Mouse (Mus musculus) spleen, embryonic (tissue): Measurements from ENCODE around the gene Spata1.
"Not testable (repeated sequence)": the region's sequence is repeated elsewhere in the genome, so short reads cannot be mapped to it uniquely, and the experiment has no call there.

ENCODE experiments used
- CTCF ChIA-PET: fragments of 350-600 bp; sonication (Branson Sonifier 250); formaldehyde crosslinking; loops from one replicate; lab custom pipeline; 2022; lab: Charles Lee

The Spata1 gene

GRCm38 (mm10) chr3:146451375-146451774 lies 48.2 kb downstream of the Spata1 start:
- CTCF ChIA-PET, result interaction anchor here (0.6 kb wide), 1 partner anchor 270 kb away, joined by 4 read pairs; no protein-coding TSS in a partner anchor

- CTCF ChIA-PET, result no interaction called here
Observed at GRCm38 (mm10) chr3:146450371-146450841, 49.1 kb downstream of the Spata1 start.

- CTCF ChIA-PET, result no interaction called here
Observed at GRCm38 (mm10) chr3:146449745-146450250, 49.8 kb downstream of the Spata1 start, which contains the start of gene Ctbs. TSS of gene Ctbs (plus strand) at chr3:146449795.

GRCm38 (mm10) chr3:146448969-146449368 lies 50.6 kb downstream of the Spata1 start:
- CTCF ChIA-PET, result interaction anchor here (0.5 kb wide), 1 partner anchor 112 kb away, joined by 3 read pairs; no protein-coding TSS in a partner anchor

GRCm38 (mm10) chr3:146448372-146448771 lies 51.2 kb downstream of the Spata1 start:
- CTCF ChIA-PET, result interaction anchor here (0.5 kb wide), 1 partner anchor 113 kb away, joined by 3 read pairs; no protein-coding TSS in a partner anchor

- CTCF ChIA-PET, result no interaction called here
Observed at GRCm38 (mm10) chr3:146447598-146447997, 52.0 kb downstream of the Spata1 start.

- CTCF ChIA-PET, result no interaction called here
Observed at GRCm38 (mm10) chr3:146447156-146447555, 52.4 kb downstream of the Spata1 start.

- CTCF ChIA-PET, result no interaction called here
Observed at GRCm38 (mm10) chr3:146444880-146445279, 54.7 kb downstream of the Spata1 start.

GRCm38 (mm10) chr3:146443380-146443779 lies 56.2 kb downstream of the Spata1 start:
- CTCF ChIA-PET, result no interaction called here

GRCm38 (mm10) chr3:146442936-146443335 lies 56.6 kb downstream of the Spata1 start:
- CTCF ChIA-PET, result no interaction called here

- CTCF ChIA-PET, result no interaction called here
Observed at GRCm38 (mm10) chr3:146442484-146442883, 57.1 kb downstream of the Spata1 start.

GRCm38 (mm10) chr3:146440422-146440821 lies 59.1 kb downstream of the Spata1 start:
- CTCF ChIA-PET, result no interaction called here

- CTCF ChIA-PET, result no interaction called here
Observed at GRCm38 (mm10) chr3:146440011-146440410, 59.5 kb downstream of the Spata1 start.

- CTCF ChIA-PET, result no interaction called here
Observed at GRCm38 (mm10) chr3:146436114-146436513, 63.4 kb downstream of the Spata1 start.

- CTCF ChIA-PET, result no interaction called here
Observed at GRCm38 (mm10) chr3:146435533-146435932, 64.0 kb downstream of the Spata1 start.

- CTCF ChIA-PET, result no interaction called here
Observed at GRCm38 (mm10) chr3:146434686-146435085, 64.9 kb downstream of the Spata1 start.

GRCm38 (mm10) chr3:146433681-146434350 lies 65.7 kb downstream of the Spata1 start:
- CTCF ChIA-PET, result no interaction called here

- CTCF ChIA-PET, result not testable (repeated sequence)
Observed at GRCm38 (mm10) chr3:146433063-146433462, 66.5 kb downstream of the Spata1 start.

GRCm38 (mm10) chr3:146426489-146426888 lies 73.1 kb downstream of the Spata1 start:
- CTCF ChIA-PET, result no interaction called here

GRCm38 (mm10) chr3:146425902-146426301 lies 73.7 kb downstream of the Spata1 start:
- CTCF ChIA-PET, result interaction anchor here (0.7 kb wide), 1 partner anchor 241 kb away, joined by 5 read pairs; no protein-coding TSS in a partner anchor

GRCm38 (mm10) chr3:146424306-146424900 lies 75.2 kb downstream of the Spata1 start:
- CTCF ChIA-PET, result no interaction called here

- CTCF ChIA-PET, result no interaction called here
Observed at GRCm38 (mm10) chr3:146423710-146424109, 75.8 kb downstream of the Spata1 start.

- CTCF ChIA-PET, result no interaction called here
Observed at GRCm38 (mm10) chr3:146421787-146422186, 77.8 kb downstream of the Spata1 start.
